Mouse (Mus musculus) neutrophil, adult 5-6 weeks (primary cell): ENCODE measurements around the gene Arfgef2. TPM values are rescaled to one million over a fixed set of nuclear protein-coding genes. Genes with fewer than 3 reads are reported as not detected.
A peak's percentile ranks its signal among the peaks of the same experiment; 100 is the strongest.

Experiments used
- ATAC-seq: fragments of 151-379, 151-347 bp; 2 replicates; pipeline ENCODE4 v1.8.0; 2017; ENCODE audit warnings: mild to moderate bottlenecking, moderate TSS enrichment; ENCODE audit not compliant: insufficient number of reproducible peaks, poor library complexity, low FRiP score, severe bottlenecking; ENCODE audit errors: extremely low read depth
- total RNA-seq: library from RNA; stranded (forward); fragments of 200-1000 nt; gene quantifications from 2 replicates; pipeline ENCODE4 v1.2.3, GENCODE M21; 2017

The Arfgef2 gene
- total RNA-seq, 1 experiment from 2014 or later, result 33.4 TPM

DNA sequence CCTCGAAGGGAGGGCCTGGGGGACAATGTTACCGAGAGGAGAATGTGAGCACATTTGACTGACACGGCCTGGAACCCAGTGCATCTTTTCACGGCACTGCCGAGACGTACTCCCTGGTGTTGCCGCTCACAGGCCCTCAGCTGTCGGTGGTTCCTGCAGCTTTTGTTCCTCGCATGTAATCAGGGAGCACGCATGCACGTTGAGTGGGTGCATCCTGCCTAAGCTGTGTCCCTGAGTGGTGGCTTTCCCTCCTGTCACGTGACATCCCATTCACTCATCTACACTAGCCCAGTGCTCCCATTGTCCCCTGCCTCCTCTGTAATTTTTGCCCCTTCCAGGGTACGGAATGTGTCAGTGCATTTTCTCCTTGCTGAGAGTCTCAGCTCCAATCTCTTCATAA is 91.0 kb downstream of the Arfgef2 start:
- no peak for ATAC-seq

DNA sequence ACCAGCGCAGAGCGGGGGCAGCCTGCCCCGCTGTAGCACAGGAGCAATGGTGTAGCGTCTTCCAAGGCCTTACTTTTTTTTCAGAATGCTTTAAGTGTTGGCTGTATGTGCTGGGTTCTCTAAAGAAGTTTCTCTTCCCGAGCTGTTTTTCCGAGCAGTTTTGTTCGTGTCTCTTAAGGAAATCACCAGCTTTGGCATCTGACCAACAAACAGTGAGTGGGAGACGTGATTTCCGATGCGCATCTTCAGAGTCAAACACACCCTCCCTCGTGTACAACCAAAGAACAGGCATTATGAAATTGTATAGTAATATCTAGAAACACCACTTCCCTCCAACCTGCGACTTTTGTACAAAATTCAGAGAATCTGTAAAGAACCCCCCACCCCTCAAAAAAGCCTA is 91.6 kb downstream of the Arfgef2 start:
- no peak for ATAC-seq

DNA sequence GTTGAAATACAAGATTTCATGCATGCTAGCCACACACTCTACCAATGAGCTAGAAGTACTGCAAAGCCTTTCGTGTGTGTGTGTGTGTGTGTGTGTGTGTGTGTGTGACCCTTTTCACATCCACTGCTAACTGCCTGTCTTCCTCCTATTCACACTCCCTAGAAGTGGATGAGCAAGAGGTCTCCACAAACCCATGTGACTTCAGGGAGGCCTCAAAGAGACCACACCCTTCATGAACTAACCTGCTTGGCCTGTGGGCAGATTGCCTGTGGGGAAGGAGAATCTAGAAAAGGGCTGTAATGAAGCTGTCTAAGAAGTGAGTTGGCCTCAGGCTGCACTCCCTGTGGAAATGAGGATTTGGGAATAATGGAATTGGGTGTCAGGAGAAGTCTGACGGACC is 93.8 kb downstream of the Arfgef2 start:
- ATAC-seq, result no peak

DNA sequence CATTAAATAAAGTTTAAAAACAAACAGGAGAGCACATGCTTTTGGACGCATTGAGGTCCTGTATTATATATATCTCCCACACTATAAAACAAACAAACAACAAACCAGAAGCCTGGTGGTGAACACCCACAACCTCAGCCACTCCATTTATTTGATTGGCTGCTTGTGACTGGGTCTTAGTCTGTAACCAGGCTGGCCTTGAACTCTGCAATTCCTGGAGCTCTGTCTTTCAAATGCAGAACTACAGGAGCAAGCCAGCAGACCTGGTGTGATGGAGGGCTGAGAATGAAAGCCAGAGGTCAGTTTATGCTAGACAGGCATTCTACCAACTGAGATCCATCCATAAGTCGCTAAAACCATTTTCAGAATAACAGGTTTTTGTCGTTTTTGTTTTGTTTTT is 94.4 kb downstream of the Arfgef2 start:
- ATAC-seq, result no peak

DNA sequence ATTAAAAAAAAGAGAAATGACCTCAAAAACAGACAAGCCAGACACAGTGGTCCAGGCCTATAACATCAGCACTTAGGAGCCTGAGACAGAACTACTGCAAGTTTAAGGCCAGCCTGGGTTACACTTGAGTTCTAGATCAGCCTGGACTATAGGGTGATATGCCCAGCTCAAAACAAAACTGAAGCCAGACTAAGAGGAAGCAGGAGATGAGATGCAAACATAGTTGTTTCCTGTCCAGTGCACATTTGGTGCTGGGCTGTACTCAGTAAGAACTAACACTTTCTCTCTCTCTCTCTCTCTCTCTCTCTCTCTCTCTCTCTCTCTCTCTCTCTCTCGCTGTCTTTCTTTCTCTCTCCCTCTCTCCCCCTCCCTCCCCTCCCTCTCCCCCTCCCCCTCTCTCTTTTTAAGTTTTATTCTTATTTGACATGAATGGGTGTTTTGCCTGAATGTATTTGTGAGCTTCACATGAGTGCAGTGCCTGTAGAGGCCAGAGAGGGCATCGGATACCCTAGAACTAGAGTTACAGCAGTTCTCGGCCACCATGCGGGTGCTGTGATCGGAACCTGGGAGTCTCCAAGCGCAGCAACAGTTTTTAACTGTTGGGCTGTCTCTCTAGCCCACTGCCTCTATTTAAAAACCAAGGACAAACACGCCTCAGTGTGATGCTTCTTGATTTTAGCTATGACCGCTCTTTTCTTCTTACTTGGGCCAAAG is 95.6 kb downstream of the Arfgef2 start:
- peak; percentile 45; the same call in 1 of the 2 replicates for ATAC-seq

DNA sequence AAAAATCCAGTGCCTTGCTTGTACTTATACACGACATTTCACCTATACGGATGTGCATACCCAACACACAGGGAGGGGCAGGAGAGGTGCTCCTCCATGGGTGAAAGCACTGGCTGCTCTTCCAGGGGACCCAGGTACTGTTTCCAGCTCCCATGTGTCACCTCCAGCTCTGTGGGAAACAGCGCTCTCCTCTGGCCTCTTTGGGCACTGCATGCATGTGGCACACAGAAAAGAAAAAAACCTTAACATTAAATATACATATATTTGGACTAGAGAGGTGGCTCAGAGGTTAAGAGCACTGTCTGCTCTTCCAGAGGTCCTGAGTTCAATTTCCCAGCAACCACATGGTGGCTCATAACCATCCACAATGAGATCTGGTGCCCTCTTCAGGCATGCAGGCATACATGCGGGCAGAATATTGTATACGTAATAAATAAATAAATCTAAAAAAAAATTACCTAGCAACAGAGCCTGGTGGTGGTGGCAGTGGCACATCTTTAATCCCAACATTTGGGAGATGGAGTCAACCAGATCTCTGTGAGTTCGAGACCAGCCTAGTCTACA is 98.4 kb downstream of the Arfgef2 start:
- no peak for ATAC-seq

DNA sequence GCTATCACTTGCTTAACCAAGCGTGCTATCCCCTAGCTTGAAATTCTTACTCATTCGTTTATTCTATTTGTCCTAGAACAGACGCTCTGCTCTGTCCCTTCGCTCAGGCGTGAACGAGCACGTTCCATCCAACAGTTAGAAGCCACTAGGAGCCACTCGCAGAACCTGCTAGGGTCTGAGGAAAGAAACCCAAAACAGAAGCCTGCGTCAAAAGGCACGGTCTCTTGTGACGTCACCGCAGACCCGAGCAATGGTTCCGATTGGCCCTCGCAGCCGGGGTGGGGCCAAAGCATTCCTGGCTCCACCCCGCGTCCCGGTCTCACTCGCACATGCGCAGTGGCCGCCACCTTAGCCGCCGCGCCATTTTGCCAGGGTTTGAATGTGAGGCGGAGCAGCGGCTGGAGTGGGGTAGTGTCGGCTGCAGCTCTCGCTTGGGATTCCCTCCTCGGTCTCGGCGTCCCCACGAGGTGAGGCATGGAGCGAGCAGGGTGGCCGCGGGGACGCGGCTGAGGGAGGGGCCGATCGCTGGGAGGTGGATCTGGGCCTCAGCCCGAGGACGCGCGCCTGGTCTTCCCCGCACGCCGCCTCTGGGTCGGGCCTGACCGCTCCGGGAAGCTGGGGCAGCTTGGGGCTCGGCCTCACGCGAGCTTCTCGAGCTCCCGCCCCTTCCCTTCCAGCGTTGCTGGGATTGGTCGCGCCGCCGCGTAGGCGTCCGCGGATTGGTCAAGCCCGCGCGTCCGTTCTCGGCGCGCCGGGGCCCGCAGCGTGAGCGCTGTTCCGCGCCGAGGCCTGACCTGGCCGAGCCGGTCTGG is 100.5 kb downstream of the Arfgef2 start, which contains the start of gene Cse1l:
Gene Cse1l, plus strand, starts transcription at position 330 of the 812 bp plus-strand sequence.
- peak; percentile 91 for ATAC-seq

DNA sequence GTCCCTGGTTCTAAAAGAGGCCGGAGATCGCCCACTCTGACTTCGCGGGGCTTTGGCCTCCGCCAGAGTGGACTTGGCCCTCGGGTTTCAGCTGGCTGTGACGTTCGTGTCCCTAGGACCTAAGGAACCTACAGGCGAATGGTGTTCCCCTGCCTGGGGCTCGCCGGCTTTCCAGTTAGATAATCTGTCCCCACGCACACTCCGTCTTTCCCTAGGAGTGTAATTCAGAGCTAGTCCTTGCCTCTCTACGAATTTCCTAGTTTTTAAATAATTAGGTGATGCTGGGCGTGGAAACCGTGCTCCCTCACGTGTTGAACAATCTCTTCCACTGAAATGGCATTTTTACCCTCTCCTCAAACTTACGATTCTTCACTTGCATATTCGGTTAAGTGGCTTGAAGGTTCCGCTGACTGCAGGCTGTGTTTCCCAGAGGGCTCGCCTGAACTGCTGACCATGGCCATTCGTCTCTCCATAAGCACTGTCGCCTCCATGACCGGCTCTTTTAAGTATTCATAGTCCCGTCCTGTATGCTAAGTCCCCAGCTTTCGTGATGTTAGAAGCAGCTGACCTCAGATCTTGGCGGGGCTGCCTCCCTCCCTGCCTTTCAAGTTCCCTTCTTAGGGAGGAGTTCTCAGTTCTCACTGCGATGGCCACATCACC is 101.3 kb downstream of the Arfgef2 start:
- no peak for ATAC-seq

DNA sequence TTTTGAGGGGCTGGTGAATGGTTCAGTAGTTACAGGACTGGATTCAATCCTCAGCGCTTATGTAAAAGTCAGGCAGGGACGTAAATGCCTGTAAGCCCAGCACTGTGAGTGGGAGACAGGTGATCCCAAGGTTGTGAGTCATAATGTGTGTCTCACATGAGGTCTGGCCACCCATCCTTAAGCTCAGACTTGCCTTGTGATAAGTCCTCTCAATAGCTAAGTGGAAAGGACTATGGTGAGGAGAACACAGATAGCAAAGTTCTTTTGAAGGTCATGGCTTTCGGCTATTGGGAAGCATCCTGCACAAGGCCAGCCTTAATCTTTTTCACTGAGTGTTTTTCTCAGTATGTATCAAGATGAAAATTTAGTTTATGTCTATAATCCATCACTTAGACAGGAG is 104.3 kb downstream of the Arfgef2 start:
- ATAC-seq, result no peak

DNA sequence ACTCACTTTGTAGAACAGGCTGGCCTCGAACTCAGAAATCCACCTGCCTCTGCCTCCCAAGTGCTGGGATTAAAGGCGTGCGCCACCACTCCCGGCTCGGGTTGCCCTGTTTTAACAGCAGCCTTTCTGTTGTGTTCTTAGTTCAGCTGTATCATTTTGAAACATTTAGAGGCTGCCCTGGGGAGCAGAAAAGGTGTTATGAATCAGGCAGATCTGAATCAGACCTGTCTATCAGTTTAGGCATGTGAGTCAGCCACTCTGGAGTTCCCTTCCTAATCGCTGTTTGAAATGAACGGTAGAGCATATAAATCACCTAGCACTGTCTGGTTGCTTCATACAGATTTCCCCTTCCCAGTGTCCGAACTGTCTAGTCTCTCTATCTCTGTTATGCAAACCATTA is 105.1 kb downstream of the Arfgef2 start:
- ATAC-seq, result no peak

DNA sequence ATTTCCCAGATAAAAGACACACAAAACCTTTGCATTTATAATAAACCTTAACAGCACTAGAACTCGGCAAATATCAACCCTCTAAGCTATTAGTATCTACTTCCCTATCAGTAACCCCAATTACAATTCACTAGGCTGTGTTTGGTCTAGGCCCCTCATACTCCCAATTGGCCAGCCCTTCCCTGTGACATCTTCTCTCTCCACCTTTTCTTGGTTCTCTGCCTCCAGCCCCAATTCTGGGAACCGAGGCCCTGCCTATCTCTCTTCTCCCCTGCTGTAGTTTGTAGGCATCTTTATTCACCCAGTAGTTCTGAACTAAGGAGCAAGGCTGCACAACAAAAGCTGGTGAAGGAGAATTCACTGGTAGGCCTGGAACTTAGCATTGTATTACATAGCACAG is 118.6 kb downstream of the Arfgef2 start:
- ATAC-seq, result no peak

DNA sequence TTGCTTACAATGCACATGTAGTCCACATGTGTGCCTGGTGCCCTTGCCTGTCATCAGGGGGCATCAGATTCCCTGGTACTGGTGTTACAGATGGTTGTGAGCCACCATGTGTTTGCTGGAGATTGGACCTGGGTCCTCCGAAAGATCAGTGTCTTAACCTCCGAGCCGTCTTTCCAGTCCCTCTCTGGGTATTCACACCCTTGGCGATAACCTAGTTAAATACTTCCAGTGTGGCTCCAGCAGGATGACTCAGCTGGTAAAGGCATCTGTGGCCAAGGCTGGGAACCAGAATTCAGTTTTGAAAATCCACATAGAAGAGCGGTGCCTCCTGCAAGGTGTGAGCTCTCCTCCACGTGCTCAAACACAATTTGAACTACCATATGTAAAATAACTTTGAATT is 128.6 kb downstream of the Arfgef2 start:
- no peak for ATAC-seq

DNA sequence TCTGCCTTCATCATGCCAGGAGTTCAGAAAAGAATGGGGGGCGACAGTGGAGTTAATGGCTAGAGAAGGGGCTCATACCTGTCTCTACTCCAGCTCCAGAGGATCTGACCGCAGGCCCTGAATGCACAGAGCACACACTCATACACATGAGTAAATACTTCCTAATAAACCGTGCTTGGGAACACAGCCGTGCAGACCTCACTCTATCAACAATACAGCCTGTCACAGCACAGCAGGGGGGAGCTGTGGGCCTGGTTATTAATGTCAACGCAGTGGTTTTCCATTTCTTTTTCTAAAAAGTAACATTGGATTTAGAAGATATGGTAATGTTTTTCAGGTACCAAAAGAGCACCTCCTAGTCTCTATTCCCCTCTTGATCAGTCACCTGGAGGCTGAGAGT is 129.0 kb downstream of the Arfgef2 start:
- ATAC-seq, result no peak

DNA sequence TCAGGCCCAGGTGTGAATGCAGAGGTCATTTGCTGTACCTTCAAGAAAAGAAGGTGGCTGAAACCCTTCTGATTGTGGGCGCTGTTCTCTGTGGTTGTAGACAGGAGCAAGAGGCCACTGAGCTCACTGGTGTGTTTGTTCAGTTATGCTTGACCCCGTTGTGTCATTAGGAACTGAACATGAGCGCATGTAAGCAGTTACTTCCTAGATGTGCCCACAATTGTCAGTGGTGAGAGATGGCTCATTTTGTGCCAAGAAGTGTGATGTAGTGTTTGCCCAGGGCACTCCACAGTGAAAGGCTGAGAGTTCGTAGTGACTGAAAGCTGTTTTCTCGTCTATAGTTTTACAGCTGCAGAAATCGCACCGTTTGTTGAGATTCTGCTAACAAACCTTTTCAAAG is 130.2 kb downstream of the Arfgef2 start:
- ATAC-seq, result no peak

DNA sequence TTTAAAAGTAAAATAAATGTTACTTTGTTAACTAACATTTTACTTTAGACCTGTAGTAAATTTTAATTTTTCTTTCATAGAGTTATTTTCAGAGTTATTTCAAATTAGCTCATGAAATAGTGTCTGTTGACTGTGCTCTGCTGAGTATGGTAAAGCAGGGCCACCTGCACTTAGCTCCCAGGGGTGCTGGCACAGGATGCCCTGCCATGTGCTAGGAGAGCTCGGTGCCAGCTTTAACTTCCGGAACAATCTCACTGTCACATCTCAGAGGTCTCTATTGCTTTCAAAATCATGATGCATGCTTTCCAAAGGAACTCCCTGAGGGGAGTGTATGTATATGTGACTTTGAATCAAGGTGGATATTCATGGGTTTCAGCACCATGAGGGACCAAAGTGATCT is 130.8 kb downstream of the Arfgef2 start:
- no peak for ATAC-seq

DNA sequence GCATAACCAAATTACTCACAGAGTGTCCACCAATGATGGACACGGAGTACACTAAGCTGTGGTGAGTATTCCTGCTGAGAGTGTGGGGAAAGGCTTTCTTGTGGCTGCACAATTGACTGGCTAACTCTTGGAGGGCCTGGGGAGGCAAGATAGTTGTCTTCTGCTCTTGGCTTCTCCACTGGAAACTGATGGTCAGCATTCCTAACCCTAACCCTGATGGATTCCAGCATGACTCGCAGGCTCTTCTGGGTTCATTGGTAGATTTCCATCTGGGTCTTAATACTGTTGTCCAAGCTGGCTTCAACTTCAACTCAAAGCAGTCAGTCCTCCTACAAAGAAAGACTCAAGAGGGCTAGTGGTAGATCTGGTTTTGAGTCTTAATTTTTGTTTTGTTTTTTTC is 137.8 kb downstream of the Arfgef2 start:
- ATAC-seq, result no peak

DNA sequence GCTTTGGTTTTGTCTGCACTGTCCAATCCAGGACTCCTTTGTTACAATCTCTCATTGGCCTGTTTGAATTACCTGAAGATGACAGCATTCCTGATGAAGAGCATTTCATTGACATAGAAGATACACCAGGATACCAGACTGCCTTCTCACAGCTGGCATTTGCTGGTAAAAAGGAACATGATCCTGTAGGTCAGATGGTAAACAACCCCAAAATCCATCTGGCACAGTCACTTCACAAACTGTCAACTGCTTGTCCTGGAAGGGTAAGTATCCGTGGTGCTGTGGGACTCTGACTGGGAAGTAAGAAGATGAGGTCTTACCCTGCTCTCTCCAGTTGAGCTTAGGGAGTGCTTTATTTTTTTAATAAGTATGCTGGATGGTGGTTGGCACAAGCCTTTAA is 139.0 kb downstream of the Arfgef2 start:
- ATAC-seq, result no peak

DNA sequence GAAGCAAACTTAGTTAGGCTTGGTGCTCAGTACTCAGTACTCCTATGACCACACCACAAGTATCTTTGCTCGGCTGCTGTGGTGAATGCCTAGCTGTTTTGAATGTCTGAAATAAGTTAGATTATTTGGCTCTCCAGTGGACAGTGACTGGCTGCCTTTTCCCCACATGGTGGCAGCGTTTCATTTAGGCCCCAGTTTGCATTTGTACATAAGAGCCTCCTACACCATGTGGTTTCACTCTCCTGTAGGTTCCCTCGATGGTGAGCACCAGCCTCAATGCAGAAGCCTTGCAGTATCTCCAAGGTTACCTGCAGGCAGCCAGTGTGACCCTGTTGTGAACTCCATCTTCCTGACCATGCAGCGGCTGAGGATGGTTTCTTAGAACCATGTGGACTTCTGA is 140.1 kb downstream of the Arfgef2 start:
- no peak for ATAC-seq
